Mouse (Mus musculus): ENCODE measurements around the gene Cdrt4.

- TF ChIP-seq CTCF (IDR thresholded peaks at IDR 0.05; ENCODE audit: control insufficient read depth, insufficient read depth, low read length) (no peak), POLR2A (IDR thresholded peaks at IDR 0.05; ENCODE audit: borderline replicate concordance, control insufficient read depth, low read depth, low read length) (no peak)
Measured at GRCm38 (mm10) chr11:62933099-62933498, 17.9 kb upstream of the Cdrt4 start.
